Mouse (Mus musculus): ENCODE data around the gene Hist1h2ao.

DNA sequence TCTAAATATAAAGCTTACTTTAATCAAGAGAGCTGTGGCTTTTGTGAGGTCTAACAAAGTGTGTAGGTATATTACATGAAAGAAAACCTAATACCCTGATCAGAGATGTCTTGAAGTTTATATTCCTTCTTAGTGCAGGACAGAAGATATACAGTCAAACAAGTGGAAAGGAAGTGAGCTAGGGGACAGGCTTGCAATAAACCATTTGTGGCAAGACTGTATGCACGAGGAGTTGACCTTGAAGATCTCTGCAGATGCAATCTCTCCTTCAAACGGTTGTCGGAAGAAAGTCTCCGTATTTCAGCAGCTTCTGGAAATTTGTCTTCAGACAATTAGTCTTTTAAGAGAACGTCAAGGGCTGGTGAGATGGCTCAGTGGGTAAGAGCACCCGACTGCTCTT, 20.3 kb upstream of the Hist1h2ao start:
- TF ChIP-seq CTCF (IDR thresholded peaks at IDR 0.05; ENCODE audit: control insufficient read depth, insufficient read depth, low read length) (no peak), POLR2A (IDR thresholded peaks at IDR 0.05; ENCODE audit: borderline replicate concordance, control insufficient read depth, low read depth, low read length) (no peak)

Measured in bone marrow, adult 2 months (tissue).